Mouse (Mus musculus): ENCODE data around the gene Pde4b. TPM values are rescaled to one million over a fixed set of nuclear protein-coding genes. Genes with fewer than 3 reads are reported as not detected.

Gene Pde4b
- polyA plus RNA-seq, 1 experiment = 4.9 TPM

DNA sequence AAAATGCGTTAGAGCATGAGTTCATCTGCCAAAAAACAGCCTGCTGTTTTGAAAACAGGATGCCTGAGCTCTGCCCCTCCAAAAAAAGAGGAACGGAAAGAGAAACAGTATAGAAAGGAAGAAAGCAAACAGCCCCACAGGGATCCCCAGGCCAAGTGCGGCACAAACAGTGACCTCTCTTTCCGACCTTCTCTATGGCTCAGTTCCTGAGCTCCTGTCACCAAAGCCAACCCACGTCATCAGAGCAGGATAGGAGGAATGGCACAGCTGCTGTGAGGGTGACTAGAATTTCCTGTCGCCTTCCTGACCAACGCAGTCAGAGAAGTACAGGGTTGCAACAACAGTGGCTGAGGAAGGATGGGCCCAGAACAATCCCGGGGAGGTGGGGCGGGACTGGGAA, 486.9 kb downstream of the Pde4b start:
- Histone ChIP-seq H3K4me3 (ENCODE audit: insufficient read depth, low read depth, low read length) (peak overlapping the region; percentile 76), H3K27ac (replicated peaks; ENCODE audit: low read depth, low read length) (peak overlapping the region; percentile 96), H3K4me1 (ENCODE audit: control insufficient read depth, insufficient read depth, insufficient read length, low read length) (peaks cover 19% of the 10 kb centered on the region)

DNA sequence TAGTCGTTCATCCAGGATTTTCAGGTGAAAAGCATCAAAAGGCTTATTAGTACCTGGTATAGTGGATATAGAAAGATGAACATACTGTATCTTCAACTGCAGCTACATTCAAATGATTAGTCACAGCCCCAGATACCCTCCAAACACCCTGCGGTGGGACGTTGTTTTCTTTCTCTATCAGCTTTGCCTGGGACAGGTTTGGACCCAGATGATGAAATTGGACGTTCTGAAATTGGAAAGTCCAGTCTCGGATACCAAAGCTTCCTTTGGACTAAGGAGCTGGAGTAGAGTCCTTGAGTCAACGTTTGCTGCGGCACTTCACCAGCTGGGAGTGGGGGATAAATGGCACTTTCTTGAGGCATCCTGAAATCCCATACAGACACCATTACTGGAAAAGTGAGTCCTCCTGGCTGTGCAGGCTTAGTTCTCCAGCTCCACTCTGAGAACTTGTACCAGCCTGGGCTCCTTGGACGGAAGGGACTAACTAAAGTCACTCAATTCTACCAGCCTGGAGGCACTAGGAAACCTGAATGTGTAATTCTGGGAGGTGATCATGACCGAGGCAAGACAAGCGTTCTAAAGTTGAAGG, 487.4 kb downstream of the Pde4b start:
- Histone ChIP-seq H3K4me3 (ENCODE audit: insufficient read depth, low read depth, low read length) (peak overlapping the region; percentile 76), H3K27ac (replicated peaks; ENCODE audit: low read depth, low read length) (peak overlapping the region; percentile 96), H3K4me1 (ENCODE audit: control insufficient read depth, insufficient read depth, insufficient read length, low read length) (peaks cover 17% of the 10 kb centered on the region)

DNA sequence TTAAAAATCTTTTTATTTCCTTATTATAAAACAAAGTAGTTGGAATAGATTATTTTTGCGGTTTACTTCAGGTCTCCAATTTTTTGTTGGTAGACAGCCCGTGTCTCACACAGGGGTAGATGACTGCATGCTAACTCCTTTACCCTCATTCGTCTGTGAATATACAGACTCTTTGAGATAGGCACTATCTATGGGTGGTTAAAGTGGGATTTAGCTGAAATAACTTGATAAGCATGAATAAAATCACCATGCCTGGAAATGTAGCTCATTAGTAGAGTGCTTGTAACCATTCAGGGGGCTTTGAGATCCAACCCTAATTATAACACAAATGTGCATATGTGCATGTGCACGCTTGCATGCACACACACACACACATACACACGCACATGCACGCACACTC, 488.8 kb downstream of the Pde4b start:
- peak overlapping the region; percentile 4; the same call in 1 of the 2 replicates for H3K4me3 ChIP-seq (ENCODE audit: insufficient read depth, low read depth, low read length)
- H3K27ac ChIP-seq (replicated peaks; ENCODE audit: low read depth, low read length) = peak overlapping the region; percentile 71
- H3K4me1 ChIP-seq (ENCODE audit: control insufficient read depth, insufficient read depth, insufficient read length, low read length) = peaks cover 23% of the 10 kb centered on the region

DNA sequence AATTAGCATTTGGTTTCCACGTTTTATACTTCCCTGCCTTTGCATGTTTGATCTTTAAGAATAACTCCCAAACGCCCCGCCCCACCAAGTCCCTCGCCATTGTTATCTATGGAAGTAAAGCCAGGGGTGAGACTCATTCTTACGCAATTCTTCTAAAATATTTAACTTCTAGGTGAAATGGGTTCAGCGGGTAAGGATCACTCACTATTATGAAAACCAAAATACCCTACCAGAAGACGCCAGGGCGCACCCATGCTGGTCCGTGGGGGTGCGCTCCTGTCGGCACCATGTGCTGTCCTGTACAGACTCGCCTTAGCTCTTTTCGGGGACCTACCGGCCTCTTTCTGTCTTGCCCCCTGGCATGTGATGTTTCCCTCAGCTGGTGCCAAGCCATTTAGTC, 490.3 kb downstream of the Pde4b start:
- peaks cover 29% of the 10 kb centered on the region for H3K4me1 ChIP-seq (ENCODE audit: control insufficient read depth, insufficient read depth, insufficient read length, low read length)
- H3K4me3 ChIP-seq (ENCODE audit: insufficient read depth, low read depth, low read length) = peak overlapping the region; percentile 55
- peak overlapping the region; percentile 95 for H3K27ac ChIP-seq (replicated peaks; ENCODE audit: low read depth, low read length)

DNA sequence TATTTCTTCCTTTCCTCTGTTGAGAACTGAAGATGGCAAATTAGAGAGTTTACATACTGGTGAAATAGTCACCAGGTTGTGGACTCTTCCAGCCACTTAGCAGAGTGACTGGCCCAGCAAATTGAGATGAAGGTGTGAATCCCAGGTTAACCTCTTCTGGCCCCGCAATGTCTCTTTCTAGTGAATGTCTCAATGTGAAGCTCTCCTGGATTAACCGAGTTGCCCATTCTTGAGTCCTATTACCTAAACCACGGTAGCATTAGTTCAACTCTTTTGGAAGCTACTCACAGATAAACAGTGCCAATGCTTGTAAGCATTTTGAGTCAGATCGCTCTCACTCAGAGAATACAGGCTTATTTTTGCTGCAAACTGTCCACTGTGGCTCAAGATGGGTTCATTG, 491.7 kb downstream of the Pde4b start:
- Histone ChIP-seq H3K4me3 (ENCODE audit: insufficient read depth, low read depth, low read length) (no peak overlapping the region), H3K27ac (replicated peaks; ENCODE audit: low read depth, low read length) (peak overlapping the region; percentile 56), H3K4me1 (ENCODE audit: control insufficient read depth, insufficient read depth, insufficient read length, low read length) (peaks cover 28% of the 10 kb centered on the region)

DNA sequence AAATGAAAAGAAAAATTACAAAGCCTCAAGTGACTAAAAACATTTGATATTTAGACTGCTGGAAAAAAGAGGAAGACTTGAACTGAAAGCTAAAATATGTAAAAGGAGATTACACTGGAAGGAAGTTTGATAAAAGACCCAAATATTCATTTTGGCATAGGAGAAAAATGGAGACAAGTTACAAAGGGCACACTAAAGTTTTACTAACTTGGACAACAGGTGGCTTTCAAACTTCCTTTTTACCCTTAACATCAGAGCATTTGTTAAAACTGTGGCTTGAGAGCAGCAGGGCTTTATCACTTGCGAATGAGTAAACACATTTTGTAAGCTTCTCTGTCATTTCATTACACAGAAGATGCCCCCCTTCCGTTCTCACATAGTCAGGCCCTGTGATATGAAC, 492.4 kb downstream of the Pde4b start:
- no peak overlapping the region for H3K4me3 ChIP-seq (ENCODE audit: insufficient read depth, low read depth, low read length)
- H3K27ac ChIP-seq (replicated peaks; ENCODE audit: low read depth, low read length) = peak overlapping the region; percentile 78

DNA sequence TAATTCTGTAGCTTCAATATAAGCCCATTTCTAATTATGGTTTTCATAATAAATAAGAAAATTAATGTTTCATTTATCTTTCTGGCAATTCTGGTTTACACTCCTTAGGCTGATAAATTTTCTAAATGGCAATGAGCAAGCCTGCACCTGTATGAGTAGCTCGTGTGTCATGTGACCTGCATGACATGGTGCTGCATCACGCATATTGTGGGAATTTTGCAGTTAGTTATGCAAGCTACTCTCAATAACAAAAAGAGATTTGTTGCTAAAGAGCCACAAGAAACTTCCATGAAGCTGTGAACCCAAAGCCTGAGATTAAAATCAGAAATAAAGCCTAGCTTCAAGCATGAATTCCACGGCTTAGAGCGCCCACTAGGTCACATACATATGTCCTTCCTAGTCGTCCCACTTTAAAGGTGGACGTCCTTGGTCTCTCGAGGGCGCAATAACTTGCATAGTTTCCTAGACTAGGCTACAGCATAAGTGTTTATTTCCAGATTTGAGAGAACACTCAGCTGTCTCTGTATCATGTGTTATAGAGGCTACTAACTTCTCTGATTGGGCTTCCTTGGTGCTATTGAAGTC, 494.9 kb downstream of the Pde4b start:
- H3K4me1 ChIP-seq (ENCODE audit: control insufficient read depth, insufficient read depth, insufficient read length, low read length) = peaks cover 29% of the 10 kb centered on the region
- H3K4me3 ChIP-seq (ENCODE audit: insufficient read depth, low read depth, low read length) = no peak overlapping the region
- peak overlapping the region; percentile 60; the same call in 1 of the 2 replicates for H3K27ac ChIP-seq (replicated peaks; ENCODE audit: low read depth, low read length)

More for the DNA sequence above, 492.4 kb downstream of the Pde4b start:
- peaks cover 29% of the 10 kb centered on the region for H3K4me1 ChIP-seq (ENCODE audit: control insufficient read depth, insufficient read depth, insufficient read length, low read length)

DNA sequence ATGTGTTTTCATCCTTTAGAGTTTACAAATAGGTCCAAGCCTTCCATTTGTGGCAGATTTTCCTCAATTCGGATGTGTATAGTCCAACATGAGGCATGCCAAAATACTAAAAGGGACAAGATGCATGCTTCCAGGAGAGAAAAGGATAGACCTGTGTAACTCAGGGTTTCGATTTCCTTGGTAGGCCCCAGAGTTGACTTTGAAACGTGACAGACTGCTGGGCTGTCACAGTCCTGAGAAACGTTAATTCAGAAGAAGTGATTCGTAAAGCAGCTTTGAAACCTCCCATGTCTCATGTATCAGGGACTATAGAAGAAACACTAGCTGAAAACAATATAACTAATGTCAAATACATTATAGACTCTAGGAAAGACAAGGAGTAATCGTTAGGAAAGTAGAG, 495.6 kb downstream of the Pde4b start:
- Histone ChIP-seq H3K27ac (replicated peaks; ENCODE audit: low read depth, low read length) (peak overlapping the region; percentile 75), H3K4me3 (ENCODE audit: insufficient read depth, low read depth, low read length) (no peak overlapping the region), H3K4me1 (ENCODE audit: control insufficient read depth, insufficient read depth, insufficient read length, low read length) (peaks cover 31% of the 10 kb centered on the region)

DNA sequence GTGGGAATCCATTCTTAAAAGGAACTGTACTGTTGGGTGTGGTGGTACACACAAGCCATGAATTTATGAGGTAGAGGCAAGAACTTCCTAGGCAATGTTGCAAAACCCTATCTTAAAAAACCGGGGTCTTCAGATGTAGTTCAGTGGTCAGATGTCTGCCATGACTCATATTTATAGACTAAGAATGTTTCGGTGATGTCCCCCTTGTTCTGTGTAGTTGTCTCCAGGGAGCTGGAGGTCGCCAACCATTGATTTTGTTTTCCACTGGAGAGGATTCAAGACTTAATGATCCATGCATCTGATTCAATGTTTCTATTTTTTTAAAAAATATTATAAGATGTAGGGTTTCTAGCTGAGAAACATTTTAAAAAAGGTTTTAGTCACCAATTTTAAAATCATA, 496.1 kb downstream of the Pde4b start:
- Histone ChIP-seq H3K4me1 (ENCODE audit: control insufficient read depth, insufficient read depth, insufficient read length, low read length) (peaks cover 31% of the 10 kb centered on the region), H3K27ac (replicated peaks; ENCODE audit: low read depth, low read length) (peak overlapping the region; percentile 15; the same call in 1 of the 2 replicates), H3K4me3 (ENCODE audit: insufficient read depth, low read depth, low read length) (no peak overlapping the region)

DNA sequence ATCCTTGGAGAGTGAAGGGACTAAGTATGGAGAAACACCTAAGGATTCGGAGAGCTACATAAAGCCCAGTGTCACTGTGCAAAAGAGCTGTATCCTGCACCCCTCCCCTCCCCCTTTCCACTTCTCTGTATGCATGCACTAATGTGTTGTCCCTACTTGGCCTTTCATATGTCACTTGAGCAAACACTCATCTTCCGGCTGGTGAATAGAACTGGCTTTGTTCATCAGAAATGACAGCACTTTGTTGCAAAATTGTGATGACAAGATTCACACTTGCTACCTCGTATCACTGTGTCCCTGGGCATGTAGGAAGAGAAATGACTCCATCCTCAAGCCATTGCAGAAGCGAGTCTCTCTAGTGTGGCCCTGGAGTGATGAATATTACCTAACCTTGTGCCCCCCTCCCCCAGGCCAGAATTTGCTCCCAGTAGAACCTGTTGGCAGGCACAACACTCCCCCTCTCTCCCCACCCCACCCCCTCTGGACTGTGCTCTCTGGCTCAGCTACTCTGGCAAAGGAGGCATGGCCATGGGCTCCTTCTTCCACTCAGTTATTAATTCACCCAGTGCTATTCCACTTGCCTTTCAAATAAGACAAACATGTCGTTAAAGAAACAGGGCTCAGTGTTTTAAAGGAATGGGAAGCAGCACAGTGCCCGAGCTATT, 497.4 kb downstream of the Pde4b start:
- Histone ChIP-seq H3K4me3 (ENCODE audit: insufficient read depth, low read depth, low read length) (no peak overlapping the region), H3K4me1 (ENCODE audit: control insufficient read depth, insufficient read depth, insufficient read length, low read length) (peaks cover 28% of the 10 kb centered on the region), H3K27ac (replicated peaks; ENCODE audit: low read depth, low read length) (peak overlapping the region; percentile 94)

DNA sequence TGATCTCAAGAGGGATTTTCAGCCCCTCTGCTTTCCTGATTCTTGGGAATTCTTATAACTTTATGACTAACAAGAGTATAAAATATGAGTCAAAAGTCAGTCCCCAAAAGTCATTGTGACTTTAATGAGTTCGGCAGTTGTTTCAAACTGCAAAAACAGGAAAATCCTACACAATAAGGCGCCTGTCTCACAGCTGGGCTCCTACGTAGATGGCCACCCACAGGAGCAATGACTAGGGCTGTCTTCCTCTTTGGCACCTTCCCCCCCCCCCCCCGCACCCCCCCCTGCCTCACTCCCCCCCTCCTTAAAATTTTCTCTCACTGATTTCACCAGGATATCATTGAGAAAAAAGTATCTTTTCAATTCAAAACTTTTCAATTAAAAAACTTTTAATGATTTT, 498.2 kb downstream of the Pde4b start:
- Histone ChIP-seq H3K4me3 (ENCODE audit: insufficient read depth, low read depth, low read length) (peak overlapping the region; percentile 30), H3K4me1 (ENCODE audit: control insufficient read depth, insufficient read depth, insufficient read length, low read length) (peaks cover 25% of the 10 kb centered on the region), H3K27ac (replicated peaks; ENCODE audit: low read depth, low read length) (peak overlapping the region; percentile 98)

DNA sequence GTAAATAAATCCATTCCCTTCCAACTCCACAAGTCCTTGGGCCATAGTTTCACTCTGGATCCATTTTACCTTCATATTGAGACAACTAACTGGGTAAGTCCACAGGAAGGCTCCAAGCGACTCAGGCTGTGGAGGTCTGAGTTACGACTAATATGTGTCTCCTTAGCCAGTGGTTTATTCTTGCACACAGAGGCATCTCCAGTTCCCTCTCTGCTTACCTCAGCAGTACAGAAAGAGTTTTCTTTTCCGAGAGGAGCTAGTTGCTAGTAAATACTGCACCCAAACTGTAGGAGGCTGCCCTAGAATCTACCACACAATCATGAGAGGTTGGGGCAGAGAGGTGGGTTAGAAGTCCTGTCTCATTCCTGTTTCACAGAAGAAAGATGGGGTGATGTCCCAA, 499.4 kb downstream of the Pde4b start:
- Histone ChIP-seq H3K27ac (replicated peaks; ENCODE audit: low read depth, low read length) (peak overlapping the region; percentile 76), H3K4me3 (ENCODE audit: insufficient read depth, low read depth, low read length) (no peak overlapping the region), H3K4me1 (ENCODE audit: control insufficient read depth, insufficient read depth, insufficient read length, low read length) (peaks cover 21% of the 10 kb centered on the region)

DNA sequence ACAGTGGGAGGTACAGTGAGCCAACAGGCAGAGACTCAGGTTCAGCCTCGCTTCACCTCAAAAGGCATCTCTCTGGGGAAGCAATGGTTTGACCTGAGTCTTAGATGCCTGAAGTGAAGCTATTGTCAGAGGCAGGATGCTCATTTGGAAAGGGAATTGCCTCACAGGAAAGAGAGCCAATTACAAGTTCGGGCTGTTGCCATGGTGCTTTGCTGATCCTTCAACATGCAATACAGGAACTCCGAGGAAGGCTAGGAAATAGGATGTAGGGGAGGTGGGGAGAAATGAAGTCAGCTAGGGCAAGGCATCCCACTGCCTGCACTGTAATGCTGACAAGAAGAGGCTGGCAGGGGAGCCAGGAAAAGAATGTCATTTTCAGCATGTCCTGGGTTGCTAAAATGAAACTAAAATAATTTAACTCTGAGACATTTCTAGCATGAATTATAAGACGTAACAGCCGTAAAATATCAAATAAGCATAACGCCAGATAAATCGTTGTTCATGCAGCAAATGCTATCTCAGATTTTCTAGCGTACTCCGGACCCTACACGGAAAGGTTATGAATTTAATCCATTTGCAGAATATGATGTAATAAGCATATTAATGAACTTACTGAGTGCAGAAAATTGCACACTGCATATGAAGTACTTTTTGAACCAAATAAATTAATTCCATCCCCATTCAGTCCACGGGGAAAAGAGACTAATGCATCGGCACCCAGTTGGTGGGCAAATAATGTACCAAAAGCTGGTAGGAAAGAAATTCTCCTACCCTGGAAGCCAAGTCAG, 501.5 kb downstream of the Pde4b start:
- H3K4me3 ChIP-seq (ENCODE audit: insufficient read depth, low read depth, low read length) = peak overlapping the region; percentile 50; the same call in 1 of the 2 replicates

DNA sequence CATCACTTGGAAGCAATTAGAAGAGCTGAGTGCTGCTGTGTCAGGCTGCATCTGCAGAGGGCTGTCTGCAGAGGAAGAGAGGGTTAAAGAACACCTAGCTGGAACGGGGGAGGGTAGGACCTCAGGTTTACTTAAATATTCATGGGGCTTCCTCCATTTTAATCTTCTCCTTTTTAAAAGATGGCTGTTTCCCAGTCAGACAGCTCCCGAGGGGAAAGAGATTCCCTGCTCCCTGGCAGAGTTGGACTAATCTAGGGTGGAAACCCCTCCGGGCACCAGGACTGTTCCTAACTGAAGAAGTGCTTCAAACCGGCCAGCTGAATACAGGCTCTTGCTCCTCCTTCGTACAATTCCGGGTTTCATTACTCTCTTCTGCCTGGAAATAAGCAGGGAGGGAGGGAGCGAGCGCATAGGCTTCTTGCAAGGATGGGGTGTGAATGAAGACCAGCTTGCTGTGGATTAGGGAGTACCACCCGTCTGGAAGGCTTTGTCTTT, 502.2 kb downstream of the Pde4b start:
- peaks cover 18% of the 10 kb centered on the region for H3K4me1 ChIP-seq (ENCODE audit: control insufficient read depth, insufficient read depth, insufficient read length, low read length)
- H3K27ac ChIP-seq (replicated peaks; ENCODE audit: low read depth, low read length) = peak overlapping the region; percentile 88
- peak overlapping the region; percentile 50 for H3K4me3 ChIP-seq (ENCODE audit: insufficient read depth, low read depth, low read length)

More for the DNA sequence above, 501.5 kb downstream of the Pde4b start:
- peak overlapping the region; percentile 88 for H3K27ac ChIP-seq (replicated peaks; ENCODE audit: low read depth, low read length)
- H3K4me1 ChIP-seq (ENCODE audit: control insufficient read depth, insufficient read depth, insufficient read length, low read length) = peaks cover 18% of the 10 kb centered on the region

DNA sequence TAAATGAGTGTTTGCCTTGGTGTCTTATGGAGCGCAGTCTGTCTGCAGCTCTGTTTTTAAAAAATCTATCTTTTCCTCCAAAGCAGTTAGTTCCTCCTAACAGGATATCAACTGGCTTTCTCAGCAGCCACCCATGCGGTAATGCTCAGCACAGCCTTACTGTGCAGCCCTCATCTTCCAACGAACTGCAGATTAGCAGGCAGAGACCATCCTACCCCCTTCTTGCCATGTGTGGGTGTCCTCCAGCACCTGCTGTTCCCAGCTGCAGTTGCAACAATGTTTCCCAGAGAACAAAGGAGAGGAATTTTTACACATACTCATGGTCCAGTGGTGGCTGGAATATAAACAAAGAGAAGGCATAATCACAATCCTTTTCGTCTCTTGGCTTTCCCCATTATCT, 504.5 kb downstream of the Pde4b start:
- H3K4me3 ChIP-seq (ENCODE audit: insufficient read depth, low read depth, low read length) = peak overlapping the region; percentile 1; the same call in 1 of the 2 replicates

More for the DNA sequence above, 504.5 kb downstream of the Pde4b start:
- H3K4me1 ChIP-seq (ENCODE audit: control insufficient read depth, insufficient read depth, insufficient read length, low read length) = peaks cover 13% of the 10 kb centered on the region
- H3K27ac ChIP-seq (replicated peaks; ENCODE audit: low read depth, low read length) = peak overlapping the region; percentile 6
